Mouse (Mus musculus) liver, embryonic 16.5 days (tissue): Measurements from ENCODE around the gene Pex14. TPM values are rescaled to one million over a fixed set of nuclear protein-coding genes. Genes with fewer than 3 reads are reported as not detected.

Experiments used
- ATAC-seq: fragments of 200-750 bp; cut with Nextera tagmentation; 2 replicates; pipeline ENCODE4 v1.8.0; 2017; ENCODE audit warnings: low read depth, mild to moderate bottlenecking, moderate number of reproducible peaks, moderate library complexity
- H3K27ac ChIP-seq: fragments of 300-500 bp; sonication (generic); 2 replicates; pipeline ENCODE4 v1.5.1; 2014; ENCODE audit warnings: mild to moderate bottlenecking, low read length
- H3K27me3 ChIP-seq: fragments of 300-500 bp; sonication (generic); 2 replicates; pipeline ENCODE4 v1.6.1; 2014; ENCODE audit warnings: low read depth, low read length, mixed read lengths; ENCODE audit not compliant: control insufficient read depth, insufficient read depth
- H3K36me3 ChIP-seq: fragments of 300-500 bp; sonication (generic); 2 replicates; pipeline ENCODE4 v1.6.1; 2014; ENCODE audit warnings: mild to moderate bottlenecking; ENCODE audit not compliant: control insufficient read depth, insufficient read depth
- H3K4me1 ChIP-seq: fragments of 300-500 bp; sonication (generic); 2 replicates; pipeline ENCODE4 v1.6.1; 2014; ENCODE audit warnings: low read depth, low read length, mixed read lengths; ENCODE audit not compliant: control insufficient read depth
- H3K4me2 ChIP-seq: fragments of 300-500 bp; sonication (generic); 2 replicates; pipeline ENCODE4 v1.6.1; 2014; ENCODE audit warnings: low read depth, low read length, mixed read lengths
- H3K4me3 ChIP-seq: fragments of 300-500 bp; sonication (generic); 2 replicates; pipeline ENCODE4 v1.5.1; 2014; ENCODE audit warnings: low read depth, mild to moderate bottlenecking, low read length
- H3K9ac ChIP-seq: fragments of 300-500 bp; sonication (generic); 2 replicates; pipeline ENCODE4 v1.6.1; 2014; ENCODE audit warnings: low read depth, low read length
- H3K9me3 ChIP-seq: fragments of 300-500 bp; sonication (generic); replicated peaks from 2 replicates; pipeline ENCODE4 v1.6.1; 2016; ENCODE audit warnings: low read length; ENCODE audit not compliant: control insufficient read depth
- WGBS: fragments of 180-500 bp; shearing (Covaris S2); extraction: QIAGEN DNeasy Blood & Tissue Kit; methylation state at CpG from one replicate; pipeline ENCODE4 v1.1.7; 2014; ENCODE audit not compliant: insufficient replicate concordance; 5-methylcytosine and 5-hydroxymethylcytosine counted together
- polyA plus RNA-seq: library from polyadenylated mRNA; unstranded; fragments of >200 nt; fragmentation: Nextera tagmentation; extraction: Ambion mirVana; gene quantifications from 2 replicates; pipeline ENCODE4 v1.2.1, GENCODE M21; 2015

Pex14 gene
- polyA plus RNA-seq, 1 experiment from 2014 or later: 31.1 TPM

DNA sequence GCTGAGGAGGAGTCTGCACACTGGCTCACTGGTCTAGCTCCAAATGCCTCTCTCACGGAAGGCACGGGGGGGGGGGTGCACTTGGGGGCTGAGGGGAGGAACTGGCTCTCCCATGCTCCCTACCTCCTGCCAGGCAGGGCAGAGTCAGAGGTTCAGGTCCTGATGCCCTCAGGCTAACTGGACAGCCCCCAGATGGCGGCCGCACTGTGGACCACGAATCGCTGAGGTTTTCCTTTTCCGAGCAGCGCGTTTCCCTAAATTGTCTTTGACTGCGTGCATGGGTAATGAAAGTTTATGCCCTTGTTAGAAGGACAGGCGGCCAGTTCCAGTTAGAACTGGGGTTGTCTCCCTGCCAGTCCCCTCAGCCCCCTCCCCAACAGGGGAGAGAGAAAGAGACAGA, 179.1 kb downstream of the Pex14 start:
- no peak overlapping the region for H3K4me3 ChIP-seq
- WGBS: 24% methylated on average over 11 of the region's 11 CpGs
- H3K36me3 ChIP-seq: no peaks in the 10 kb centered on the region
- no peak overlapping the region for H3K4me2 ChIP-seq
- ATAC-seq: no peak
- H3K27me3 ChIP-seq: peaks cover 8% of the 10 kb centered on the region
- no peaks in the 10 kb centered on the region for H3K9me3 ChIP-seq
- no peaks in the 10 kb centered on the region; the same call in 1 of the 2 replicates for H3K4me1 ChIP-seq
- H3K9ac ChIP-seq: no peak overlapping the region
- H3K27ac ChIP-seq: no peak overlapping the region

DNA sequence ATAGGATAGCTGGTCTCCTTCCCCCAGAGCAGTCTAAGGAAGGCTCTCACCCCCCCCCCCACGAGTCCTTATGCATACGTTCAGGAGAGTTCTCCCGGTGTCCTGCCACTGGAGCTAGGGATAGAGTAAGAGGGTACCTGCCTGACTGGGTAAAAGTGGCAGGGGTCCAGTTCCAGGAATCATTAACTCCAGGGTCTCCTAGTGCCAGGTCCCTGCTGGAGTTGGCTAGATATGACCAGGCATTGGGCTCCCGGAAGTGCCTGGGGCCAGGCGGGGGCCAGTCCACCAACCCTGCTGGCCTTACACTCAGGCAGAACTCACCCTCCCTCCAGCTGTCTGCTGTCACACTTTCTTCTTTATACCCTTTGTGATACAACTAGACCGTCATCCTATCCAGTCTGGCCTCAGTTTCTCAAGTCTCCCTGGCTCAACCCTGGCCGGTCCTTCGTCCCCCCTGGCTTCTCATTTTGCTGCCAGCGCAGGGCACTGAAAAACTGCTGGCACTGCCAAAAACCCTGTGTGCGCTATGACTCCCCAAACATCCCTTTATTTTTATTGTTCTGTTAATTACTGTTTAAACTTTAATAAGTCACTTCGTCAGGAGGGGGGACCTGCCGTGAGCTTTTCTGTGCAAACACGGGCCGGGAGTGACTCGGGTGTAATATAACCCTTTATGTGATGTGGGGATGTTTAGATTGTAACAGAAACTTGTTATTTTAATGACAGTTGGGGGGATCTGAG, 180.8 kb downstream of the Pex14 start:
- Histone ChIP-seq H3K4me3 (no peak overlapping the region), H3K27ac (no peak overlapping the region), H3K4me1 (no peaks in the 10 kb centered on the region), H3K27me3 (peaks cover 8% of the 10 kb centered on the region), H3K36me3 (no peaks in the 10 kb centered on the region), H3K4me2 (no peak overlapping the region), H3K9me3 (no peaks in the 10 kb centered on the region), H3K9ac (no peak overlapping the region)
- 67% methylated on average over 15 of the region's 15 CpGs for WGBS
- no peak for ATAC-seq

DNA sequence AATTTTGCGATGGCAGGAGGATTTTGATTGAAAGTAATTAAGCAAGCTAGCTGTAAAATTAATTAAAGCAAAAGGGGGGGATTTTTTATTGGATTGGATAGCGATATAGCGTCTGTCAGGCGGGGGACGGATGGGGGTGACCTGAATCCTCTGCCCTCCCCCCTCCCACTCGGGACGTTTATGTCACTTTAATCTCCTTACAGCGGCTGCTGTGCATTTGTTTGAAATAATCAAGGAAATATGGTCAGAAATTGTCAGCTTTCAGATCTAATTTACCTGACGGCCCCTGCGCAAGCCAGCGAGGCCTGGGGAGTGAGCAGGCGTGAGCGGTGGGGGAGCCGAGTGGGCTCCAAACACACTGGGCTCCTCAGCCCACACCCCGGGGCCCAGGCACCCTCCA, 183.8 kb downstream of the Pex14 start:
- no peak overlapping the region for H3K9ac ChIP-seq
- no peaks in the 10 kb centered on the region for H3K36me3 ChIP-seq
- H3K27ac ChIP-seq: no peak overlapping the region
- no peaks in the 10 kb centered on the region; the same call in 1 of the 2 replicates for H3K27me3 ChIP-seq
- H3K4me2 ChIP-seq: no peak overlapping the region
- no peak overlapping the region for H3K4me3 ChIP-seq
- WGBS: 75% methylated on average over 15 of the region's 15 CpGs
- ATAC-seq: no peak
- H3K9me3 ChIP-seq: no peaks in the 10 kb centered on the region
- no peaks in the 10 kb centered on the region for H3K4me1 ChIP-seq

DNA sequence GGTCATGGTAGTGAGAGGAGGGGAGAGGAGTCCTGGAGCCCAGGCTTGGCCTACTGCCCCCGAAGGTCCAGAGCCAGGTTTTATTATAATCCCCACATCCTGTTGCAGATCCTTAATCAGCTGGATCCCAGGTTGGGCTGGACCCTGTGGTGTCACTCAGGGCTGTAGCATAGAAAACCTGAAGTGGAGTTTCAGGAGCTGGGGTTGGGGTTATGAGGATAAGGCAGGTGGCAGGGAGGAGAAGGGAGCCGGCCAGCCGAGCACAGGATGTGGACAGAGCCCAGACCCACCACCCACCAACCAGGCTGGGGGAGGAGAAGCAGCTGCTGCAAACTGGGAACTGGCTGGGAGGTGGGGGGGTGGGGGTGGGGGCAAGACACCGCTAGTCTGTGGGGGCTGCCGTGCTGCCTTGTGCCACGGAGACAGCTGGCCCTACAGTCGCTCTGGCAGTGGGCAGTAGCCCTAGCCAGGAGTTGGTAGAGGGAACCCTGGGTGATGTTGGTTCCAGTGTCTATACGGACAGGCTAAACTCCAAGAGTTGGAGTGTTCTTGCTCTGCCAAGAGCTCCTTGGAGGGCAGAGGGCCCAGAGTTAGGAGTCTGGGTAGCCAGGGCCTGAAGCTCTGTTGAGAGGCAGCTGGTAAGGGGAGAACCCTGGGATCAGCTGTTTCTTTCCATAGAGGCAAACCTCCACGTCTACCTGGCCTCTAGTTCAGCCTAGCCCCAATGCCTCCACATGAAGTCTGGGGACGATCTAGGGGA, 184.6 kb downstream of the Pex14 start:
- no peak overlapping the region for H3K27ac ChIP-seq
- peak; percentile 21; the same call in 1 of the 2 replicates for ATAC-seq
- H3K4me3 ChIP-seq: no peak overlapping the region
- H3K36me3 ChIP-seq: no peaks in the 10 kb centered on the region
- H3K9ac ChIP-seq: no peak overlapping the region
- no peaks in the 10 kb centered on the region; the same call in 1 of the 2 replicates for H3K27me3 ChIP-seq
- 36% methylated on average over 10 of the region's 10 CpGs for WGBS
- no peaks in the 10 kb centered on the region for H3K9me3 ChIP-seq
- H3K4me1 ChIP-seq: no peaks in the 10 kb centered on the region
- no peak overlapping the region for H3K4me2 ChIP-seq

DNA sequence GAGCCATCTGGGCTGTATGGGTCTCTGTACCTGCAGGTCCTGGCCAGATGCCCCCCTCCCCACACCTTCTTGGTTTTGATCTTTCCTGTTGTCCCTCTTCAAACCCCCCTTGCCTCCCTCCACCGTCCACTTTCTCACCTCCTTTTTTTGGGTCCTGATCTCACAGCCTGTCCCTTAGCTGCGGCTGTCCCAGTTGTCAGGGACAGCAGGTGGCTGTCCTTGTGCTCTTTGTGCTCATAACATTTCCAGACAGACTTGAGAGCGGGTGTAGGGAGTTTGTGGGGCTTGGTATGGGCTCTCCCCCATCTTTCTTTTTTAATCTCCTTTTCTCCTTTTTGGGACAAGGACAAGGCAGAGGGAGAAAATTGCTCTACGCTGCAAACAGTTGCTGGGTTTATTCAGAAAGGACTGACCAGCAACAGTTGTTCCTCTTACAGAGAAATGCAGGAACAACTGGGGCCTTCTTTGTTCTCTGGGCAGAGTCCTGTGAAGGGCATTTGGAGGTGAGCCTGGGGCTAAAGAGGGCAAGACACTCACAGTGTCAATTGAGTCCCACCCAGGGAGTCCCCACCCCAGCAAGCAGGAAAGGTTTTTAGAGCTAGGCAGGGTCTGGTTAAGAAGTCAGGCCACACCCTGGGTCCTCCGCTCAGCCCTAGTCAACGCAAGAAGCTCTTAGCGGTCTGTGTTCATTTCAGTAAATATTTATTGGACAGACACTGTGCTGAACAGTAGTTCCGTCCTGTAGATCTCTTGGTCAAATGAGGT, 186.7 kb downstream of the Pex14 start:
- H3K9ac ChIP-seq: no peak overlapping the region
- WGBS: 52% methylated on average over 8 of the region's 8 CpGs
- no peaks in the 10 kb centered on the region for H3K27me3 ChIP-seq
- no peak overlapping the region for H3K4me2 ChIP-seq
- no peak overlapping the region for H3K27ac ChIP-seq
- H3K4me1 ChIP-seq: no peaks in the 10 kb centered on the region
- H3K4me3 ChIP-seq: no peak overlapping the region
- no peaks in the 10 kb centered on the region for H3K9me3 ChIP-seq
- ATAC-seq: no peak
- no peaks in the 10 kb centered on the region for H3K36me3 ChIP-seq

DNA sequence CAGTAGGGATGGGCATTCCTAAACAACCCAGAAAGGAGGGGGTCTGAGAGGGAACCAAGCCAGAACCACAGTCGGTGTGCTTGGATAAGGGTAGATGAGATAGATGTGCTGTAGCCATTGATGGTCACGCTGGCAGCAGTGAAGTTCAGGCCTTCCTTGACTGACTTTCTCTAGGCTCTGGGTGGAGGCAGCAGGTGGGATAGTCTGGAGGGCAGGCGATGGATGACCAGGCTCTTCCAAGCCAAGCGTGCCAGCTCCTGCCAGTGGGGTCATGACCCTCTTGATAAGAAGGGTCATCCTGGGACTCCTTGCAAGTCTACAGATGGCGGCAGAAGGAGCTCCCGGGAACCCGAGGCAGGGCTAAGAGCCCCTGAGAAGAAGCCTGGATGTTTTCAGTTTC, 187.5 kb downstream of the Pex14 start:
- no peak overlapping the region for H3K27ac ChIP-seq
- ATAC-seq: no peak
- H3K27me3 ChIP-seq: no peaks in the 10 kb centered on the region
- no peak overlapping the region for H3K4me3 ChIP-seq
- no peak overlapping the region for H3K4me2 ChIP-seq
- H3K9ac ChIP-seq: no peak overlapping the region
- H3K9me3 ChIP-seq: no peaks in the 10 kb centered on the region
- WGBS: 61% methylated on average over 7 of the region's 7 CpGs
- H3K36me3 ChIP-seq: no peaks in the 10 kb centered on the region
- no peaks in the 10 kb centered on the region for H3K4me1 ChIP-seq

Other genes starting within 250 kb of the Pex14 start
- 16.0 and 17.0 TPM in 2 replicates for gene Dffa, start 4.3 kb upstream of the Pex14 start, polyA plus RNA-seq
- not detected in 2 replicates for gene Cort, start 26.9 kb upstream of the Pex14 start, polyA plus RNA-seq
- 10.6 and 12.3 TPM in 2 replicates for gene Cenps, start 37.8 kb upstream of the Pex14 start, polyA plus RNA-seq
- 64.0 and 69.6 TPM in 2 replicates for gene Pgd, start 66.9 kb upstream of the Pex14 start, polyA plus RNA-seq
- 4.8 and 5.5 TPM in 2 replicates for gene Kif1b, start 207.8 kb upstream of the Pex14 start, polyA plus RNA-seq